Mouse (Mus musculus): Measurements from ENCODE around the gene Tmem207. TPM values are rescaled to one million over a fixed set of nuclear protein-coding genes. Genes with fewer than 3 reads are reported as not detected.
"Not testable (repeated sequence)": the region's sequence is repeated elsewhere in the genome, so short reads cannot be mapped to it uniquely, and the experiment has no call there.

Gene Tmem207
- not detected in 2 replicates for total RNA-seq (2015)
- total RNA-seq (2017): not detected in 2 replicates

- no peak for ATAC-seq (ENCODE audit: poor library complexity, severe bottlenecking)
Measured at GRCm38 (mm10) chr16:26526669-26527068, at the start of gene Tmem207. Gene Tmem207 (minus strand): TSS chr16:26526769.

GRCm38 (mm10) chr16:26574173-26574572 lies 47.6 kb upstream of the Tmem207 start:
- ATAC-seq (ENCODE audit: poor library complexity, severe bottlenecking): no peak

- ATAC-seq (ENCODE audit: poor library complexity, severe bottlenecking): no peak
Measured at GRCm38 (mm10) chr16:26571836-26572235, 45.3 kb upstream of the Tmem207 start.

- no peak for ATAC-seq (ENCODE audit: poor library complexity, severe bottlenecking)
Measured at GRCm38 (mm10) chr16:26569387-26569978, 42.9 kb upstream of the Tmem207 start.

- ATAC-seq (ENCODE audit: poor library complexity, severe bottlenecking): no peak
Measured at GRCm38 (mm10) chr16:26562771-26563170, 36.2 kb upstream of the Tmem207 start.

GRCm38 (mm10) chr16:26561743-26562142 lies 35.2 kb upstream of the Tmem207 start:
- no peak for ATAC-seq (ENCODE audit: poor library complexity, severe bottlenecking)

- peak; percentile 49; the same call in 1 of the 2 replicates for ATAC-seq (ENCODE audit: poor library complexity, severe bottlenecking)
Measured at GRCm38 (mm10) chr16:26558797-26559196, 32.2 kb upstream of the Tmem207 start.

- ATAC-seq (ENCODE audit: poor library complexity, severe bottlenecking): no peak
Measured at GRCm38 (mm10) chr16:26552234-26552633, 25.7 kb upstream of the Tmem207 start.

GRCm38 (mm10) chr16:26549221-26549620 lies 22.7 kb upstream of the Tmem207 start:
- ATAC-seq (ENCODE audit: poor library complexity, severe bottlenecking): no peak

- no peak for ATAC-seq (ENCODE audit: poor library complexity, severe bottlenecking)
Measured at GRCm38 (mm10) chr16:26546879-26547206, 20.3 kb upstream of the Tmem207 start.

- ATAC-seq (ENCODE audit: poor library complexity, severe bottlenecking): no peak
Measured at GRCm38 (mm10) chr16:26546170-26546878, 19.8 kb upstream of the Tmem207 start.

GRCm38 (mm10) chr16:26532287-26532686 lies 5.7 kb upstream of the Tmem207 start:
- no peak for ATAC-seq (ENCODE audit: poor library complexity, severe bottlenecking)

GRCm38 (mm10) chr16:26530451-26530850 lies 3.9 kb upstream of the Tmem207 start:
- ATAC-seq (ENCODE audit: poor library complexity, severe bottlenecking): no peak

GRCm38 (mm10) chr16:26527931-26528666 lies 1.5 kb upstream of the Tmem207 start:
- no peak for ATAC-seq (ENCODE audit: poor library complexity, severe bottlenecking)

GRCm38 (mm10) chr16:26525832-26526231 lies 737 bp downstream of the Tmem207 start:
- no peak for ATAC-seq (ENCODE audit: poor library complexity, severe bottlenecking)

- peak; percentile 54; the same call in 1 of the 2 replicates for ATAC-seq (ENCODE audit: poor library complexity, severe bottlenecking)
Measured at GRCm38 (mm10) chr16:26519596-26519995, 7.0 kb downstream of the Tmem207 start.

GRCm38 (mm10) chr16:26504961-26505360 lies 21.6 kb downstream of the Tmem207 start:
- no peak for ATAC-seq (ENCODE audit: poor library complexity, severe bottlenecking)

GRCm38 (mm10) chr16:26500738-26501137 lies 25.8 kb downstream of the Tmem207 start:
- ATAC-seq (ENCODE audit: poor library complexity, severe bottlenecking): no peak

- not testable (repeated sequence) for ATAC-seq (ENCODE audit: poor library complexity, severe bottlenecking)
Measured at GRCm38 (mm10) chr16:26499705-26500104, 26.9 kb downstream of the Tmem207 start.

- no peak for ATAC-seq (ENCODE audit: poor library complexity, severe bottlenecking)
Measured at GRCm38 (mm10) chr16:26495721-26496120, 30.8 kb downstream of the Tmem207 start.

- ATAC-seq (ENCODE audit: poor library complexity, severe bottlenecking): no peak
Measured at GRCm38 (mm10) chr16:26471254-26471653, 55.3 kb downstream of the Tmem207 start.

- no peak for ATAC-seq (ENCODE audit: poor library complexity, severe bottlenecking)
Measured at GRCm38 (mm10) chr16:26466535-26466934, 60.0 kb downstream of the Tmem207 start.

Measured in megakaryocyte, adult 5-6 weeks (primary cell).